Mouse (Mus musculus) mesoderm, embryonic 11.5 days (tissue): ENCODE data around the gene Arhgap21.
"Not testable (repeated sequence)": the region's sequence is repeated elsewhere in the genome, so short reads cannot be mapped to it uniquely, and the experiment has no call there.

Experiments
- DNase-seq: peaks from one replicate; pipeline ENCODE4 v3.0.0-alpha.2; 2012; ENCODE audit warnings: low read depth, low spot score

Arhgap21 gene

DNA sequence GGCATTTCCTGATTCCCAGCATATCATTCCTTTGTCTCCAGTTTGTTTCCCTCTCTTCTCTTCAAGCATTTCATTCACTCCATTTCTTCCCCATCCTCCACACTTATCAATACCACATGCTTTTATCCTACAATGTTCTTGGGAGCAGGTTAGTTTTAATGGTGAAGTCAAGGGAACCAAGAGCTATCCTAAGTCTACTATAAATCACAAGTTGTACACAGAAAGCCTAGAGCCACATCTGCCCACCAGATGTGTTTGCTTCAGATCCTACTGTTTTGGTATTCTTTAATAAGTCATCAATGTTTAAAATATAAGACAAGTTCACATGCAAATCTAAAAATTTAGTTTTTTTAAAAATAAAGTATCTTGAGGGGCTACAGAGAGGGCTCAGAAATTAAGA lies 27.6 kb downstream of the Arhgap21 start:
- DNase-seq, result peak; percentile 63

DNA sequence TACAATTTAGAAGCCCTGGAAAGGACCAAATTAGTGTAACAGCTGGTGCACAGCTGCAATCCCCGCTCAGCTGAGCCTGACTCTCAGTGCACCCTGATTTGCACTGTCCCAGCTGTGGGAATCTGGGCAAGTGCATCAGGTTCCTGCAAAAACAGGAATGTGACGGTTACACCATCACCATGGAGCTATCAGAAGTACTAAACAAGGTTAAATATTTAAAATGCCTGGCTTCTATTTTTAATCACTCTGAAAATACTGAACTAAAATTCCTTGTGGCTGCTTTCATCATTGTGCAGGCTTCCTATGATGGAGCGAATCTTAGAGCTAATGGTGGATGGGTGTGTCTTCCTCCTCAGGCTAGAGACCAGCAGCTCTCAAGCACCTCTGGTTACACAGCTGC lies 29.3 kb downstream of the Arhgap21 start:
- no peak for DNase-seq

DNA sequence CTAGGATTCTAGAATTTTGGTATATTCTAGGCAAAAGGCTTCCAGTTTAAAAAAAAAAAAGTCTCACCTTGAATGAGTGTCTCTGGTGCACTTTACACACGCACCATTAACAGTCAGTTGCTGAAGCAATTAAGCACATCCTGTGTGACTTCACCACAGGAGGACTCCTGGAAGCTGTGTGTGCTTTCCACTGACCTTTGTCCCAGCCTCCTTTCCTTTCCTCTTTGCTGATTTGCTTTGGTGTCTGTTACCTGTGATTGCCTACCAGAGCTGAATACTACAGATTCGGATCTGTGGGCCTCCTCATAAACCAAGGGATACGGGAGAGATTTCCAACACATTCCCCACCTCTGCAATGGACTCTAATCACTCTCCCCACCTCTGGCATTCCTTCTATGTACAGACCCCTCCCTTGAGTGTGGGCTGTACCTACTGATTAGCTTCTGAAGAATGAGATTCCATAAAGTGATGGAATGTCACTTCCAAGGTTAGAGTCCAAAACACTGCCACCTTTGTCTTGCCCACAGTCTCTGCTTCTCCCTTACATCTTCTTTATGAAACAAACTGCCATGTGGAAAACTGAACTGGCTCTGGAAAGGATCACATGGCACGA lies 32.0 kb downstream of the Arhgap21 start:
- no peak for DNase-seq

DNA sequence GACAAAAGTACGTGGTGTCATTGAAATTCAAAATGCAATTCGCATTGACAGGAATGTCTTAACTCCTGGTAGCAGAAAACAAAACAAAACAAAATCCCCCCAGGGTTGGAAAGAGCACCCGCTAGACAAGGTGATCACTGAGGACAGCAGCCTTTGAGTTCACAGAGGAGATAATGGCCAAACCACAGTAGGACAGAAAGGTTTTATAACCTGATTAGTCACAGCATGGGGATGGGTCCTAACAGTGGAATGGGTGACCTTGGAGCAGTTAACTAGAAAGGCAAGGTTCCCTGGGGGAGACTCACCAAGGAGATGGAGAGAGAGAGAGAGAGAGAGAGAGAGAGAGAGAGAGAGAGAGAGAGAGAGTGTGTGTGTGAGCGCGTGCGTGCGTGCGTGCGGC lies 34.3 kb downstream of the Arhgap21 start:
- DNase-seq, result no peak

DNA sequence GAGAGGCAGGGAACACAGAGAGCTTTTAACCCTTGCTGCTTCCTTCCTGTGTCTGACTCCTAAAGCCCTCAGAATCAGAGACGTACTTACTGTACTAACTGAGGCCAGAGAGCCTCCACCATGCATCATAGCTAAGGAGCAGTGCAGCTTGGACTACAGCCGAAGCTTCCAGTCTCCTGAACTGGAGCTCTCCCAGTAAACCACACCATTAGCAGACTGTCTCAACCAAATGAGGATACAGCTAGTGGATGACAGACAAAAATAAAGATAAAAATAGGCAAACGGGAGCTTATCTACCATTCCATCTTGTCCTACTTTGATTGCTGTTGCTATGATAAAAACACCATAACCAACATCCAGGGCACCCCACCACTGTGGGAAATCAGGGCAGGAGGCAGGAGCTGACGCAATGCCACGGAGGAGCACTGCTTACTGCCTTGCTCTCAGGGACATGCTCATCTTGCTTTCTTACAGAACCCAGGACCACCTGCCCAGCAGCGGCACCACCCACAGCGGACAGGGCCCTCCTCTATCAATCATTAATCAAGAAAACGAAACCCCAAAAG lies 35.9 kb downstream of the Arhgap21 start:
- no peak for DNase-seq

GRCm38 (mm10) chr2:20931761-20932160 lies 36.9 kb downstream of the Arhgap21 start:
- DNase-seq, result not testable (repeated sequence)

- no peak for DNase-seq
These were observed 40.2 kb downstream of the Arhgap21 start for GRCm38 (mm10) chr2:20928454-20928853.

- no peak for DNase-seq
These were observed 43.7 kb downstream of the Arhgap21 start for GRCm38 (mm10) chr2:20924938-20925337.

DNA sequence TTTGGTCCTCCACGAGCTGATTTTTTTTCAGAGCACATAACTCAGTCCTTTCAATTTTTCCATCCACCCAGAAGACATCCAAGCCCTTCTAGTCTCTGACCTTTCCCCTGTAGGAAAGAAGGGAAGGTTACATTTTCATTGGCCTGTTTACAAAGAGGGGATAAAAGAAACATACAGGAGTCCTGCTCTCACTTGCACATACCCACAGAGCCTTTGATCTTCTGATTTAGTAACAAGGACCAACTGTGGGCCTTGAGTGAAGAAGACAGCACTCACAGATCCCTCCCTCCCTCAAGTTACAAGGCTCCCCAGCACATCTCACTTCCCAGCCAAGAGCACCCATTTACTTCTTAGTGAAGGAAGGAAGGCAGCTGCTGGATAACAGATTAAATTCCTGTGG lies 46.3 kb downstream of the Arhgap21 start:
- DNase-seq, result no peak

- no peak for DNase-seq
These were observed 47.1 kb downstream of the Arhgap21 start for GRCm38 (mm10) chr2:20921558-20921957.

DNA sequence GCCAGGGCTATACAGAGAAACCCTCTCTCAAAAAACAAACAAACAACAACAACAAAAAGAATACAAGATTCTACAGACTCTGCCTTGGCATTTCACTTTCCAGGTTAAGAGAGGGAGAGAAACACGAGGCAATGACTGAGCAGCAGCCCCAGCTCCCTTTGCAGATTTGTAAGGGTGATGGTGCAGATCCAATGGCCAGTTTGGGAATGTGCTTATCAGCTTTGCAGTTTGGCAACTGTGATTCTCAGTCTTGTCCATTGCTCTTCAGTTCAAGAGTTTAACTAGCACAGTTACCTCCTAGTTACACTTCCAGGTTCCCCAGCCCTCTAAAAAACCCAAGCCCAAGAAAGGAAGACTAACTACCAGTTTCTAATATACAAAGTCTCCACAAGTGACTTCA lies 47.7 kb downstream of the Arhgap21 start:
- no peak for DNase-seq

DNA sequence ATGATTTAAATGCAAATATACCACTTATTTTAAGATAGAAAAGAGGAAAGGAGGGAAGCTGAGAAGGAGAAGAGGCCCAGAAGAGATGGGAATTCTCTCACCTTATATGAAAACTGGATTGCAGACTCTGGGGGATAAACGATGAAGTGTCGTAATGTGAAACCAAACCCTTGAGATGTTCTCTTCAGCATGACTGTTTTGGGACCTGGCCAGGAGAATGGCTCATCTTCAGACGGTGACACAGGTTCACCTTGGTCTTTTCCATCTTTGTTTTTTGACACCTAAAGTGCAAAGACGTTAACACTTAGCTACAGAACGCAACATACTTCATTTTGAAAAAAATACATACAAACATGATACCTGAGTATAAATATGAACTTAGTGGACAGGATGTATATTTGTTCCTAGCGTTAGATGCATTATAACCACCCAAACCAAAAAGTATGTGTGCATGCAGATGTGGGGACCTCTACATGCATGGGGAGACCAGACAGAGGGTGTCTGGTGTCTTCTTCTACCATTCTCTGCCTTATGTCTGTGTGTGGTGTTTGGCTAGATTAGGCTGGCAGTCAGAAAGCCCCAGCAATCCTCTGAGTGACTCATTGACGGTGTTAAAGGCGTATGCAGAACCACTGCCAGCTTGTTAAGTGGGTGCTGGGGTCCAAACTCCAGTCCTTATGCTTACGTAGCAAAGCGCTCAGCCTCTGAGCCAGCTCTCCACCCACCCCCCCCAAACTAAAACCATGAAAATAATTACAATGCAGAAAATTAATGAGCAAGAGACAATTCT lies 54.0 kb downstream of the Arhgap21 start:
- DNase-seq, result no peak

GRCm38 (mm10) chr2:20913019-20913415 lies 55.7 kb downstream of the Arhgap21 start:
- DNase-seq, result no peak

- no peak for DNase-seq
These were observed 56.2 kb downstream of the Arhgap21 start for GRCm38 (mm10) chr2:20912348-20913018.

DNA sequence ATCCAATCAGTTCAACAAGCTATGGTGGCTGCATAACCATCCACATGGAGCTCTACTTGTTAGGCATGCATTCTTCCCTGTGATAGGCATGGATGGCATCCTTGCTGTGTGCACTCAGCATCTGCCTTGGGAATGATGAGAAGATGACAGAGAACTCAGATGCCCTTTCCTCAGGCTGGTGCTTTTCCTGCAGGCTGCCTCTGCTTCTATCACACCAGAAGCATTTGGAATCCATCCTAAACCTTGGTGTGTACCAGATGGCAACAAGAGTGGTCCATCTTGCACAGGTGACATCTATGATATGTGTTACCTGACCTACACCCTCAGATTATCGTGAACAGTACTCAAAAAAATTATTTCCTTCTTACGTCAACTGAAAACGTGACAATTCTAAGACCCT lies 58.2 kb downstream of the Arhgap21 start:
- no peak for DNase-seq

- DNase-seq, result no peak
These were observed 59.3 kb downstream of the Arhgap21 start for GRCm38 (mm10) chr2:20909404-20909803.

DNA sequence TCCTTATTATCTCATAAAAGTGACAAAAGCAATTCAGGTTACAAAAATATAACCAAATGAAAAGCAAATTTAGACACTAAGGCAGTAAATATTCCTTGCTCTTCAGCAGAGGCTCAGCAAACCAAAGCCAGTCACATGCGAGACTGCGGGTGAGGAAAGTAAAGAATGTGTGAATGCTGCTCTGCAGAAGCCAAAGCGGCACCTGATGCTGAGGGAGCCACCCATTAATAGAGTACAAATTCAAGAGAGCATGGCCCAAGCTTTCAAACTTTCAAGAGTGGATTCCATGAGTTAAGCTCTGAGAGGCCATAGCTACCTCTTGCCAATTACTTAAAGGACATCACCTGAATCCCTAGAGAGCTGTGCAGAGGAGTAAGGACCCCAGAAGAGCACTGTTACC lies 61.4 kb downstream of the Arhgap21 start:
- DNase-seq, result no peak

GRCm38 (mm10) chr2:20905411-20905810 lies 63.3 kb downstream of the Arhgap21 start:
- no peak for DNase-seq

DNA sequence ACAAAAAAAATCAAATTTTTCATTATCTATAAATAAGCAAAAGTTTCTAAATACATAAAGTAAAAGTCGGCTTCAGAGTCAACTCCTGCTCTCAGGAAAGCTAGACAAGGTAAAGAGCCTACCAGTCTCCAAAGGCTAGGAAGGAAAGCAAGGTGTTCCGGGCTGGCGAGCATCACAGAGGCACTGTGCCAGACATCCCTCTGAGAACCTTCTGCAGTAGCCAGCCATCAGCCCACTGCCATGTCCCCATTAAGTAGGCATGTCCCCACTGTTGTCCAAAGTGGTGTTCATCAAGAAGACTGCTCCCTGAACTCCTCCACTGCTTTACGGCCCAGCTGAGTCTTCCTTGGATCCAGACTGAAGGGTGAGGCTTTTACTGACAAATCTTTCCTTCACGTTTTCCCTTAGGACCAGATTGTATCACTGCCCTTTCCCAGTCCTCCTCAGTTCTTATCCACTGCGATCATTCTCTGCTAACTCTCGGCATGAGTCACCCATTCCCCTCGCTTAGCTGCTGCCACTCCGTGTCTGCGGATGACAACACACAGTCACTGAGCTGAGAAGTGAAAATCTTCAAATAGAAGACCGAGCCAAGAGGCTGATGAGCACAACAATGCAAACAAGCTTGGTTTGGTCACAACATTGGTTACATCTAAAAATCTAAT lies 65.6 kb downstream of the Arhgap21 start:
- DNase-seq, result no peak

GRCm38 (mm10) chr2:20901916-20902315 lies 66.8 kb downstream of the Arhgap21 start:
- DNase-seq, result no peak

- no peak for DNase-seq
These were observed 69.4 kb downstream of the Arhgap21 start for GRCm38 (mm10) chr2:20899301-20899700.

DNA sequence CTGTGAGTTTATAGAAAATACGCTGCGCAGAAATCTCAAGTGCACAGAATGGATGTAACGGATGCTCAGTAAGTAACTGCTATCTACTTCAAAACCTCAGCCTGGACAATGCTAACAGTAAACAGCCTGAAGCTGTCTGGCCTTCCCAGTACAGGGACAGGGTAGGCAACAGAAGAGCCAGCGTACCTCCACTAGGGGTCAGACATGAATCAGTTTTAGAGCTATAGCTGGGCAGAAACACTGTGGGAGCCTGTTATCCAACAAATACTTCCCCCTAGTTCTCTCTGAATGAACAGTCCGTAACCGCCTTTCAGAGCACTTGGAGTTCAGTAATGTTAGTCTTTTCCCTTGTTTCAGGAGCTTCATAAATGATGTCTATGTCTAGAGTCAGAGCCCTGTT lies 70.0 kb downstream of the Arhgap21 start:
- DNase-seq, result peak; percentile 81
